Mouse (Mus musculus): ENCODE data around the gene Pom121. TPM values are rescaled to one million over a fixed set of nuclear protein-coding genes. Genes with fewer than 3 reads are reported as not detected.
"Not testable (repeated sequence)": the region's sequence is repeated elsewhere in the genome, so short reads cannot be mapped to it uniquely, and the experiment has no call there.

The Pom121 gene
- polyA plus RNA-seq, 1 experiment from 2014 or later = 16.5 TPM

DNA sequence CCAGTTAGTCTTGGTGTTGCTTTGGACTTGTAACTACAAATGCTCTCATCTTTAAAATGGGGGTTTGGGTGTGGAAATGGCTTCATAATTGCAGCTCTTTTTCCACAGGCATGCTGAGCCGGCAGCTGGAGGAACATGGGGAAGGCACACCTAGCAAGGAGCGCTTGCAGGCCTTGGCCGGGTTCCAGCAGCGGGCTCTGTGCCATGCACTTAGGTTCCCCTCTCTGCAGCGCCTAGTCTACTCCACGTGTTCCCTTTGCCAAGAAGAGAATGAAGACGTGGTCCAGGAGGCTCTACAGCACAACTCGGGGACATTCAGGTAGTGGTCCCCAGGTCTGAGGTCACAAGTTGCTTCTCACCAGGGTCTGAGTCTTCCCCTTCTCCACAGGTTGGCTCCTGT lies 19.2 kb downstream of the Pom121 start:
- no peaks in the 10 kb centered on the region for H3K9me3 ChIP-seq (ENCODE audit: control insufficient read depth, low read length)
- no peaks in the 10 kb centered on the region for H3K27me3 ChIP-seq (replicated peaks; ENCODE audit: control insufficient read depth, insufficient read depth, low read length)
- ATAC-seq (replicated peaks; ENCODE audit: low FRiP score, low TSS enrichment, low read depth) = no peak
- 72% methylated on average over 8 of the region's 8 CpGs for WGBS
- no peak for DNase-seq (ENCODE audit: low spot score)
- no peak overlapping the region for H3K9ac ChIP-seq (ENCODE audit: low read length)
- peaks cover 80% of the 10 kb centered on the region for H3K36me3 ChIP-seq (ENCODE audit: control insufficient read depth, insufficient read depth, low read length)
- no peak overlapping the region for H3K4me3 ChIP-seq (ENCODE audit: low read depth, low read length)
- peaks cover 8% of the 10 kb centered on the region for H3K4me1 ChIP-seq (replicated peaks; ENCODE audit: control insufficient read depth, insufficient read depth, low read length)
- H3K27ac ChIP-seq (ENCODE audit: low read depth) = no peak overlapping the region
- no peak overlapping the region for H3K4me2 ChIP-seq (ENCODE audit: low read length)

- DNase-seq (ENCODE audit: low spot score) = no peak
- Histone ChIP-seq H3K4me1 (replicated peaks; ENCODE audit: control insufficient read depth, insufficient read depth, low read length) (peaks cover 11% of the 10 kb centered on the region), H3K4me2 (ENCODE audit: low read length) (no peak overlapping the region), H3K36me3 (ENCODE audit: control insufficient read depth, insufficient read depth, low read length) (peaks cover 65% of the 10 kb centered on the region), H3K4me3 (ENCODE audit: low read depth, low read length) (no peak overlapping the region), H3K9me3 (ENCODE audit: control insufficient read depth, low read length) (no peaks in the 10 kb centered on the region), H3K27me3 (replicated peaks; ENCODE audit: control insufficient read depth, insufficient read depth, low read length) (no peaks in the 10 kb centered on the region), H3K27ac (ENCODE audit: low read depth) (no peak overlapping the region), H3K9ac (ENCODE audit: low read length) (no peak overlapping the region)
- WGBS = 96% methylated on average over 5 of the region's 5 CpGs
- ATAC-seq (replicated peaks; ENCODE audit: low FRiP score, low TSS enrichment, low read depth) = no peak
These were observed 20.7 kb downstream of the Pom121 start for GRCm38 (mm10) chr5:135373601-135374000.

GRCm38 (mm10) chr5:135371195-135371594 lies 23.2 kb downstream of the Pom121 start:
- no peak for DNase-seq (ENCODE audit: low spot score)
- Histone ChIP-seq H3K27ac (ENCODE audit: low read depth) (no peak overlapping the region), H3K9ac (ENCODE audit: low read length) (no peak overlapping the region), H3K4me3 (ENCODE audit: low read depth, low read length) (no peak overlapping the region), H3K9me3 (ENCODE audit: control insufficient read depth, low read length) (no peaks in the 10 kb centered on the region), H3K4me1 (replicated peaks; ENCODE audit: control insufficient read depth, insufficient read depth, low read length) (peaks cover 11% of the 10 kb centered on the region), H3K4me2 (ENCODE audit: low read length) (no peak overlapping the region), H3K27me3 (replicated peaks; ENCODE audit: control insufficient read depth, insufficient read depth, low read length) (no peaks in the 10 kb centered on the region), H3K36me3 (ENCODE audit: control insufficient read depth, insufficient read depth, low read length) (peaks cover 43% of the 10 kb centered on the region)
- 94% methylated on average over 13 of the region's 13 CpGs for WGBS
- no peak for ATAC-seq (replicated peaks; ENCODE audit: low FRiP score, low TSS enrichment, low read depth)

DNA sequence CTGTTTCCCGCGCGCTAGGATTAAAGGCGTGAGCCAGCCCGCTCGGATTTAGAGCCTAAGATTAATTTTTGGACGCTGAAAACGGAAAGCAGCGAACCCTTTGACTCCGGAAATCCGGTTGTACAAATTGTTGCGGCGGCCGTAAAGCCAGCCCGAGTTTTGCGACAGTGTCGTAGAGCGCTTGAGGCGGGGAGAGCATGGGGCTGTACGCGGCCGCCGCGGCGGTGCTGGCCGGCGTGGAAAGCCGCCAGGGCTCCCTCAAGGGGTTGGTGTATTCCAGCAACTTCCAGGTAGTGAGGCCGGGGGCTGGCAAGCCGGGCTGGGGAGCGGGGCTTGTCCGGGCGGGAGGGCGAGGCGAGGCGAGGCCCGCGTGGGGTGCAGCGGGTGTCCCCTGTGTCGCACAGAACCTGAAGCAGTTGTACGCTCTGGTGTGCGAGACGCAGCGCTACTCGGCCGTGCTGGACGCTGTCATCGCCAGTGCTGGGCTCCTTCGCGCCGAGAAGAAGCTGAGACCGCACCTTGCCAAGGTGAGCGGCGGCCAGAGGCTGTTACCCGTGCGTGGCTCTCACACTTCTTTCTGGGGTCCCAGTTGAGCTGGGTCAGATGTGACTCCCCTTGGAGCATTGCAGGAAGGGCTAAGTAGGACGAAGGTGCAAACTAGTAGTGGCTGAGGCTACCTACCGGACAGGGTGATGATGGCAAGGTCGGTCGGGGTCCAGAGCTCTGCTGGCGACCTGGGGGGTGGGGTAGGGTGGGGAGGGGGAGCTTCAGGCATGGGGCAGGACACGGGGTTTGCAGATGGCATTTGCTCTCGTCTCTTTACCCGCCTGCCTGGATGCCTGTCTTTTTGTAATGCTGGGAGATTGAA lies 24.3 kb downstream of the Pom121 start, which contains the start of gene Nsun5:
Nsun5 (plus strand) TSS at position 167 of the 868 bp plus-strand sequence.
- Histone ChIP-seq H3K36me3 (ENCODE audit: control insufficient read depth, insufficient read depth, low read length) (peaks cover 31% of the 10 kb centered on the region), H3K4me2 (ENCODE audit: low read length) (peak within 1 kb of the TSS; percentile 84), H3K4me3 (ENCODE audit: low read depth, low read length) (peak within 1 kb of the TSS; percentile 94), H3K9ac (ENCODE audit: low read length) (peak within 1 kb of the TSS; percentile 76), H3K27ac (ENCODE audit: low read depth) (peak within 1 kb of the TSS; percentile 67), H3K4me1 (replicated peaks; ENCODE audit: control insufficient read depth, insufficient read depth, low read length) (peaks cover 11% of the 10 kb centered on the region), H3K27me3 (replicated peaks; ENCODE audit: control insufficient read depth, insufficient read depth, low read length) (no peaks in the 10 kb centered on the region), H3K9me3 (ENCODE audit: control insufficient read depth, low read length) (no peaks in the 10 kb centered on the region)
- ATAC-seq (replicated peaks; ENCODE audit: low FRiP score, low TSS enrichment, low read depth) = peak; percentile 73
- under 1% methylated on average over 64 of the region's 64 CpGs for WGBS
- DNase-seq (ENCODE audit: low spot score) = peak; percentile 100

- H3K27ac ChIP-seq (ENCODE audit: low read depth) = peak overlapping the region; percentile 67
- peak overlapping the region; percentile 94 for H3K4me3 ChIP-seq (ENCODE audit: low read depth, low read length)
- WGBS = 58% methylated on average over 9 of the region's 9 CpGs
- H3K4me1 ChIP-seq (replicated peaks; ENCODE audit: control insufficient read depth, insufficient read depth, low read length) = peaks cover 11% of the 10 kb centered on the region
- peak overlapping the region; percentile 84 for H3K4me2 ChIP-seq (ENCODE audit: low read length)
- not testable (repeated sequence) for H3K9me3 ChIP-seq (ENCODE audit: control insufficient read depth, low read length); H3K27me3 ChIP-seq (replicated peaks; ENCODE audit: control insufficient read depth, insufficient read depth, low read length); ATAC-seq (replicated peaks; ENCODE audit: low FRiP score, low TSS enrichment, low read depth); DNase-seq (ENCODE audit: low spot score)
- peaks cover 23% of the 10 kb centered on the region for H3K36me3 ChIP-seq (ENCODE audit: control insufficient read depth, insufficient read depth, low read length)
- peak overlapping the region; percentile 76 for H3K9ac ChIP-seq (ENCODE audit: low read length)
These were observed 25.1 kb downstream of the Pom121 start for GRCm38 (mm10) chr5:135369196-135369595.

DNA sequence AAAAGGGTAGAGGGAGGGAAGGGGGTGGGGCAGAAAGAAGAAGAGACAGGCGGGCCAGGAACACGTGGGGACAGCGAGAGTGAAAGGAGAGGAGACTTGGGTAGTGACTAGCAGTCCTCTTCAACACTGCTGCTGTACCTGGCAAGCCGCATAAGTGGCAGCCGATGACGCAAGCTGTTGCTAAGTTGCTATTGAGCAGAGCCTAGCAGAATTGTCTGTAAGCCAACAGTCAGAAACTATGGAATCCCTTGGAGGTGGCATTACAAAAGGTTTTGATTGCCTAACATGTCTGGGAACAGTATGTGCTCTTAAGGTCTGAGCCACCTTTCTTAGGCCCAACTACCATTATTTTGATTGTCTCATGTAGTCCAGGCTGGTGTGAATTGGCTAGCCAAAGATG lies 26.0 kb downstream of the Pom121 start:
- Histone ChIP-seq H3K9ac (ENCODE audit: low read length) (no peak overlapping the region), H3K9me3 (ENCODE audit: control insufficient read depth, low read length) (no peaks in the 10 kb centered on the region), H3K36me3 (ENCODE audit: control insufficient read depth, insufficient read depth, low read length) (peaks cover 14% of the 10 kb centered on the region), H3K4me3 (ENCODE audit: low read depth, low read length) (no peak overlapping the region), H3K4me1 (replicated peaks; ENCODE audit: control insufficient read depth, insufficient read depth, low read length) (peaks cover 11% of the 10 kb centered on the region), H3K27ac (ENCODE audit: low read depth) (no peak overlapping the region), H3K4me2 (ENCODE audit: low read length) (no peak overlapping the region), H3K27me3 (replicated peaks; ENCODE audit: control insufficient read depth, insufficient read depth, low read length) (no peaks in the 10 kb centered on the region)
- DNase-seq (ENCODE audit: low spot score) = no peak
- ATAC-seq (replicated peaks; ENCODE audit: low FRiP score, low TSS enrichment, low read depth) = no peak
- WGBS = 83% methylated on average over 6 of the region's 6 CpGs

GRCm38 (mm10) chr5:135367841-135368240 lies 26.5 kb downstream of the Pom121 start:
- Histone ChIP-seq H3K9ac (ENCODE audit: low read length) (no peak overlapping the region), H3K36me3 (ENCODE audit: control insufficient read depth, insufficient read depth, low read length) (peaks cover 10% of the 10 kb centered on the region), H3K9me3 (ENCODE audit: control insufficient read depth, low read length) (no peaks in the 10 kb centered on the region), H3K4me2 (ENCODE audit: low read length) (no peak overlapping the region), H3K27me3 (replicated peaks; ENCODE audit: control insufficient read depth, insufficient read depth, low read length) (no peaks in the 10 kb centered on the region), H3K4me3 (ENCODE audit: low read depth, low read length) (no peak overlapping the region), H3K27ac (ENCODE audit: low read depth) (no peak overlapping the region), H3K4me1 (replicated peaks; ENCODE audit: control insufficient read depth, insufficient read depth, low read length) (peaks cover 11% of the 10 kb centered on the region)
- 59% methylated on average over 6 of the region's 6 CpGs for WGBS
- ATAC-seq (replicated peaks; ENCODE audit: low FRiP score, low TSS enrichment, low read depth) = no peak
- DNase-seq (ENCODE audit: low spot score) = no peak

DNA sequence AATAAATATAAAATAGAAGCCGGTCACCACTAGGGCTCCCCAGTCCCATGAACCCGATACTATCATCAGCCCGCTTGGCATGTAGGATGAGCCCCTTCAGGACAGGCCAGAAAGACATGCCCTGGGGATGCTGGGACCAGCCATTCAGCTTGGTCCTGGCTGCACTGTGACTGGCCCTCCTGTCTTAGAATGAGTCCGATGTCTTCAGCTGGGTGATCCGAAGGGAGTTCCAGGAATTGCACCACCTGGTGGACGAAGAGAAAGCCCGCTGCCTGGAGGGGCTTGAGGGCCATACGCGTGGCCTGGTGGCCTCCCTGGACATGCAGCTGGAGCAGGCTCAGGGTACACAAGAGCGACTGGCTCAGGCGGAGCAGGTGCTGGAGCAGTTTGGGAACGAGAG lies 30.8 kb downstream of the Pom121 start:
- Histone ChIP-seq H3K36me3 (ENCODE audit: control insufficient read depth, insufficient read depth, low read length) (no peaks in the 10 kb centered on the region), H3K27ac (ENCODE audit: low read depth) (no peak overlapping the region), H3K9me3 (ENCODE audit: control insufficient read depth, low read length) (no peaks in the 10 kb centered on the region), H3K4me3 (ENCODE audit: low read depth, low read length) (no peak overlapping the region), H3K27me3 (replicated peaks; ENCODE audit: control insufficient read depth, insufficient read depth, low read length) (no peaks in the 10 kb centered on the region), H3K4me2 (ENCODE audit: low read length) (no peak overlapping the region), H3K4me1 (replicated peaks; ENCODE audit: control insufficient read depth, insufficient read depth, low read length) (no peaks in the 10 kb centered on the region), H3K9ac (ENCODE audit: low read length) (no peak overlapping the region)
- peak; percentile 61 for DNase-seq (ENCODE audit: low spot score)
- ATAC-seq (replicated peaks; ENCODE audit: low FRiP score, low TSS enrichment, low read depth) = peak; percentile 75; the same call in 1 of the 2 replicates
- WGBS = 36% methylated on average over 12 of the region's 12 CpGs

DNA sequence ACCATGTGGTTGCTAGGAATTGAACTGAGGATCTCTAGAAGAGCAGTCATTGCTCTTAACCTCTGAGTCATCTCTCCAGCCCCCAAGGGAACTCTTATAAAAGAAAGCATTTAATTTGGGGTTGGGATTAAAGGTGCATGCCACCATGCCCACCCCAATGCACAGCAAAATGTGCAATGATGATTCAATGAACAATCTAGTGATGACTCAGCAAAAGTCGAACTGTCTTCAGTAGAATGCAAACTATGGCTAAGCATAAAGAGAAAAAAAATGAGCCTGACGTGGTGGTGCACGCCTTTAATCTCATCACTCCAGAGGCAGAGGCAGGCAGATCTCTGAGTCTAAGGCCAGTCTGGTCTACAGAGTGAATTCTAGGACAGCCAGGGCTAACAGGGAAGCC lies 31.8 kb downstream of the Pom121 start:
- DNase-seq (ENCODE audit: low spot score) (no peak), ATAC-seq (replicated peaks; ENCODE audit: low FRiP score, low TSS enrichment, low read depth) (no peak)
- H3K36me3 ChIP-seq (ENCODE audit: control insufficient read depth, insufficient read depth, low read length) = no peaks in the 10 kb centered on the region
- H3K27ac ChIP-seq (ENCODE audit: low read depth) = no peak overlapping the region
- H3K4me1 ChIP-seq (replicated peaks; ENCODE audit: control insufficient read depth, insufficient read depth, low read length) = no peaks in the 10 kb centered on the region
- no peak overlapping the region for H3K4me3 ChIP-seq (ENCODE audit: low read depth, low read length)
- H3K9me3 ChIP-seq (ENCODE audit: control insufficient read depth, low read length) = no peaks in the 10 kb centered on the region
- no peaks in the 10 kb centered on the region for H3K27me3 ChIP-seq (replicated peaks; ENCODE audit: control insufficient read depth, insufficient read depth, low read length)
- H3K9ac ChIP-seq (ENCODE audit: low read length) = no peak overlapping the region
- WGBS = 86% methylated on average over 3 of the region's 3 CpGs
- H3K4me2 ChIP-seq (ENCODE audit: low read length) = no peak overlapping the region
